Mouse (Mus musculus): Measurements from ENCODE around the gene Naaladl1. TPM values are rescaled to one million over a fixed set of nuclear protein-coding genes. Genes with fewer than 3 reads are reported as not detected.

The Naaladl1 gene
- total RNA-seq, 2 experiments from 2014 or later = not detected

DNA sequence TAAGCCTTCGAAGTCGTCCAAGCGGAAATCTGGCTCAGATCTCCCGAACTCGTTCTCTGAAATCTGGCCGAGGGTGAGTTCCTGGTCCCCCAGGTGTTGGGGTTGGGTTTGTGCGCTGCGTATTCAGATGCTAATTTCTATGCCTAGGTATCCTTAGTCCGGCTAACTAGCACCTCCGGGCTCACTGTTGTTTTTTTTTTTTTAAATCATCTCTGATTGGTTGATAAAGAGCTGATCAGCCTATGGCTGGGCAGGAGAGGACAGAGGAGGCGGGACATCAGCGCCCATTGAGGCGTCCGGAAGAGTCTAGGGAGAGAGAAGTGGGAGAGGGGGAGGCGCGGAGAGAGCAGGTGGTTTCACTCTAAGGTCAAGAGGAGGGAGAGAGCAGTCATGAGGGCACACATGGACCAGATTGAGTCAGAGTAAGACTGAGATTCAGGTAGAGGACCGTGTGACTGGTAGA is 20.1 kb upstream of the Naaladl1 start:
- Histone ChIP-seq H3K27ac (no peak overlapping the region), H3K4me3 (peak overlapping the region; percentile 70)
- intact Hi-C loops (cut with DNase I) = loop anchor here (2.0 to 10.0 kb wide), 2 partner anchors 25 to 249 kb away; partner anchors contain the start of genes Men1 and Znhit2
- DNase-seq (ENCODE audit: extremely low spot score in 1 of 2, low spot score in 2 of 2) = no peak
- TF ChIP-seq CTCF (IDR thresholded peaks at IDR 0.05) = no peak

DNA sequence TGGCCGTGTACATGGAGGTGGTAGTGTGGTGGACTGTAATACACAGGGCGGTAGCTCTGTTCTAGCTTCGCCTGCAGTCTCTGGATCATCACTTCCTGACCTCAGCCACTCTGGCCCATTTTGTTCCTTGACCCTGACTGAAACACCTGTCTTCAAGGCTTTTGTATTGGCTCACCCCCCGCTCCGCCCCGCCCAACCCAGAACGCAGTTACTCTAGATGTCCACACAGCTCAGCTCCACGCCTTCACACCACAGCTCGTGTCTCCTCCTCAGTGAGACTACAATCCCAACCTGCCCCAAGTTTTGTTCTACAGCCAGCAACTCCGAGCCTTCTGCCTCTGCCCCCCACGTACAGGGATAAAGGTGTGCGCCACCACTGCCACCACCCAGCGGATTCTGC is 16.7 kb upstream of the Naaladl1 start:
- H3K4me3 ChIP-seq = no peak overlapping the region
- intact Hi-C loops (cut with DNase I) = loop anchor here (10.0 kb wide), 1 partner anchor 246 kb away; the partner anchor contains the start of gene Men1
- no peak for TF ChIP-seq CTCF (IDR thresholded peaks at IDR 0.05)
- DNase-seq (ENCODE audit: extremely low spot score in 1 of 2, low spot score in 2 of 2) = no peak
- H3K27ac ChIP-seq = no peak overlapping the region

DNA sequence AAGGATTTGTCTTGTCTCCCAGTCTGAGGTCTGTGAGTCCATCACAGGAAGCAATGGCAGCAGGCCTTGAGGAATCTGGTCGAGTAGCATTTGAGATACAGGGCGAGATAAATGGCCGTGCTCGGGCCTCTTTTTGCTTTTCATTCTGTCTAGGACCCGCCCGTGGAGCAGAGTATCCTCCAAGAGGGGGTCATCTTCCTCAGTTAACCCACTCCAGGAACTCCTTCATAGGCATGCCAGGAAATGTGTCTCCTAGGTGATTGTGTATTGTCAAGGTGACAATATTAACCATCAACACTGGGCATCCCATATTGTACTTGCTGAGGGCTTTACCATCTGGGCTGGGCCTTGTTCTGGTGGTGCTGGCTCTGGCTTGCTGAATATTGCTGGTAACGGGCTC is 11.5 kb upstream of the Naaladl1 start, which contains the start of gene AC131692.1:
Gene AC131692.1 (plus strand): TSS at position 301 of the 400 bp plus-strand sequence.
- H3K4me3 ChIP-seq = no peak within 1 kb of the TSS
- no peak for TF ChIP-seq CTCF (IDR thresholded peaks at IDR 0.05)
- DNase-seq (ENCODE audit: extremely low spot score in 1 of 2, low spot score in 2 of 2) = no peak
- H3K27ac ChIP-seq = no peak within 1 kb of the TSS
- intact Hi-C loops (cut with DNase I) = no loop called here

DNA sequence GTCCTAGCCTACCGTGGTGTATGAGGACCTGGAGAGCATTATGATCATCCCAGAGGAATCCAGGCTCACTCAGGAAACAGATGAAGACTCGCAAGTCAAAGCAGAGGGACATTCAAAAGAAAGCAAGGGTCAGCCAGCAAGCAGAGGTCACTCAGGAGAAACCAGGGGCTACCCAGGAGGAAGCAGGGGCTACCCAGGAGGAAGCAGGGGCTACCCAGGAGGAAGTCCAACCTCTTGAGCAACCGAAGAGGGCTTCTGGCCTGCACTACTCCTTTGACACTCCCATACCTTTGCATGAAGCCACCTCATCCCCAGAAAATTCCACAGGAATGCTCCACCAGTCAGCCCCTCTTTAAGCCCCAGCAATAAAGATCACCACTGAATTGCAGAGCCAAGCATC is 7.7 kb upstream of the Naaladl1 start:
- intact Hi-C loops (cut with DNase I) = no loop called here
- Histone ChIP-seq H3K4me3 (no peak overlapping the region), H3K27ac (no peak overlapping the region)
- DNase-seq (ENCODE audit: extremely low spot score in 1 of 2, low spot score in 2 of 2) = no peak
- TF ChIP-seq CTCF (IDR thresholded peaks at IDR 0.05) = no peak

DNA sequence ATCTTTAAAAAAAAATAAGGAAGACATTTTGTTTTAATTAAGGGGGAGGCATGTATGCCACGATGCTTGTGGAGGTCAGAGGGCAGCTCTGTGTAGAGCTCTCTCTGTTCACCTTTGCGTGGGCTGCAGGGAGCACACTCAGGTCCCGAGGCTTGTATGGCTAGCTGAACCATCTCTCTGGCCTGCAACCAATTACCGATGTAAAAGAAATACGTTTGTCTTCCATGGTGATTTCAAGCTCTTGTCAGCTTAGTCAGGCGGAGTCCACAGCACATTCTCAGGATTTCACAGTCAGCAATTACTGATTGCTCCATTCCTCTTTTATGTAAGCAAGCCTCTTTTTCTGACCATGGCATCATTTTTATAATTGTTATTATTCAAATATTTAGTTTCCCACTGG is 4.4 kb upstream of the Naaladl1 start:
- H3K27ac ChIP-seq = no peak overlapping the region
- TF ChIP-seq CTCF (IDR thresholded peaks at IDR 0.05) = no peak
- no peak overlapping the region for H3K4me3 ChIP-seq
- intact Hi-C loops (cut with DNase I) = no loop called here
- DNase-seq (ENCODE audit: extremely low spot score in 1 of 2, low spot score in 2 of 2) = no peak

DNA sequence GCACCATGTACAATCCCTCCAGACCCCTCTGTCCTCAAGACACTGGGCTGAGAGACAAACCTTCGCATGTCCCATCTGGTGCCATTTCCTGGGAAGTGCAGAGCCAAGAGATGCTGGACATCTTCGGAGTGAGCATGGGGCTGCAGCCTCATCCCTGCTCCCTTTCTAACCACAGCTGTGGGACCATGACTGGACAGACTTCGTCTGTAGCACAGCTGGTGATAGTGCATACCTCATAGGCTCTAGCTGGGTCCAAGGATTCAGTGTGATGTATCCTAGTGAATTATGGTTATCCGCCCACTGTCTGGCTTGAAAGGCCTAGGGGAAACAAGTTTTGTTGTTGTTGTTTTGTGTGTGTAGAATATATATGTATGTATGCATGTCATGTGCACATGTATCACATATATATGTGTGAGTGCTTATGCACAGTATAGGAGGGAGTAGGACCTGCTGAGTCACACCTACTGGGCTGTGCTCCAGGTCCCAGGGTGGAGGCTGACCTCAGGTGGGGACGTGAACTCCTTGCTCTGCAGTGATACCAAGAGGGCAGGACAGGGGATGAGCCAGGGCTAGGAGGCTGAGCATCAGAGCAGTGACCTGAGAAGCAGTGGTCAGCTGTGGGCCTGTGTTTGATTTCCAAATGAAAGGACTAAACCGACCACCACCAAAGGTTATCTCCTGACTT is 3.3 kb upstream of the Naaladl1 start:
- no peak overlapping the region for H3K4me3 ChIP-seq
- H3K27ac ChIP-seq = no peak overlapping the region
- no peak for DNase-seq (ENCODE audit: extremely low spot score in 1 of 2, low spot score in 2 of 2)
- intact Hi-C loops (cut with DNase I) = no loop called here
- TF ChIP-seq CTCF (IDR thresholded peaks at IDR 0.05) = no peak

DNA sequence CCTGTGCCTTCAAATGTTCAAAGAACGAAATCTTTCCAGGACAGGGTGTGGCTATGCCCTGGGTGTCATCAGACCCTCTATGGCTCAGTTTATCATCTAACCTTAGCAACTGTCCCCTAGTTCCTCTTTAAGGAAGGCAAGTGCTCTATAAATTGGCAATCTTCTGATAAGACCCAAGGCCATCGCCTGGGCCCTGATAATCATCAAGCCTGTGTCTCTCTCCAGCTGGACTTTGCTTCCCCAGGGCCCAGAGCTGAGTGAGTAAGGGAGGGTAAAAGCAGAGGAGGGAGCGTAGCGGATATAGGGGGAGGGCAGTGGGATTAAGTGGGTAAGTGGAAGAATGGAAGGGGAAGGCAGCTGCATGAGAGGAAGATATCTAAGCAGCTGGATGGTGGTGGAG is 1.1 kb upstream of the Naaladl1 start:
- DNase-seq (ENCODE audit: extremely low spot score in 1 of 2, low spot score in 2 of 2) = no peak
- no peak for TF ChIP-seq CTCF (IDR thresholded peaks at IDR 0.05)
- Histone ChIP-seq H3K27ac (no peak overlapping the region), H3K4me3 (no peak overlapping the region)
- intact Hi-C loops (cut with DNase I) = no loop called here

DNA sequence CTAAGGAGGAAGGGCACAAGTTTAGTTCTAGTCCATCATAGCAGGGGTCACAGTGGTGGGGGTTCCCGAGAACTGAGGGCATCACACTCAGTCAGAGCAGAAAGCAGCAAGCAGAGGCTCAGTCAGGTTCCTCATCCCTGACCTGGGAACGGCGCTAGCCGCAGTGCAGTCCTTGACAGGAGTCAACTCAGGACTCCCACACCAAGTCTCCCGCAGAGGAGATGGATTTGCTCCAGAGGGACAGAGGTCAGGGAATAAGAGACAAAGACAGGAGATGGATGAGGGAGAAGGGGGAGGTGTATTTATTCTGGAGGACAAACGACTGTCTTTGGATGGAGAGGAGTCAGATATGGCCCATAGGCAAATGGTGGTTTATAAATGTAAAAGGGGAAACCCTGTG is 7.5 kb downstream of the Naaladl1 start:
- no peak for TF ChIP-seq CTCF (IDR thresholded peaks at IDR 0.05)

DNA sequence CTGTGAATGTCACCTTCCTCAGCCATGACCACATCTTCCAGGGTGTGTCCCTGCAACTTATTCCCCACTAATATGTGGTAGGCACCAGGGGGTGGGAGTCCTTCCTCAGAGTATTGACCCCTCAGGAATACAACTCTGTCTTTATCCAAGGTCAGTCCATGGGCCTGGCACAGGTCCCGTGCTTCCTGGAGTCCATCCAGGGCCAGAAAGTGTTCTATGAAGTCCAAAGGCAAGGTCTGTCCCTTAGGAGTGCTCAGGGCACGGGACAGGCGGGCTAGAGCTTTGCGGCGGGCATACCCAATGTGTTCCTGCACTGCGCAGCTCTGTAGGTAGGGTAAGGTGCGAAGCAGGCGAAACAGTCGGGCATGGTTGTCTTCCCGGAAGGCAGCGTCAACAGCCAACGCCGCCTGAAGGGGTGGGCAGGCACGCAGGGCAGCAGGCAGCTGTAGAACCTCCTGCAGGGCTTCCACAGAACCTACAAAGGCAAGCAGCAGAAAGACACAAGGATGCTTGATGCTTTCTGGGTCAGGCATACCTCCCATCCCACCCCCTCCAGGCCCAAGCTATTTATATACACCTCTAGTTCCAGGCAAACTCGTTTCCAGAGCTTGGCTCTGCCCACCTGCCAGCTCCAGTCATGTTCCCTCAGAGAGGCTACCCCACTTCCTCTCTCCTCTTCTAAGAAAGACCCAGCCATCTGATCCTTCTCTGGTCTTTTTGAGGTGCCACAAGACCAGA is 10.7 kb downstream of the Naaladl1 start:
- intact Hi-C loops (cut with DNase I) = loop anchor here (5.0 kb wide), 1 partner anchor 34 kb away; the partner anchor contains the start of genes Cdca5, Gm28374, Tmem262 and Zfpl1
- TF ChIP-seq CTCF (IDR thresholded peaks at IDR 0.05) = no peak
- peak in 1 of 2 experiments; percentile 29 for DNase-seq (ENCODE audit: extremely low spot score in 1 of 2, low spot score in 2 of 2)
- Histone ChIP-seq H3K27ac (peak overlapping the region; percentile 7; the same call in 1 of the 2 replicates), H3K4me3 (no peak overlapping the region)

More for the DNA sequence above, 7.5 kb downstream of the Naaladl1 start:
- no peak overlapping the region for H3K27ac ChIP-seq
- intact Hi-C loops (cut with DNase I) = no loop called here
- DNase-seq (ENCODE audit: extremely low spot score in 1 of 2, low spot score in 2 of 2) = no peak
- no peak overlapping the region for H3K4me3 ChIP-seq

DNA sequence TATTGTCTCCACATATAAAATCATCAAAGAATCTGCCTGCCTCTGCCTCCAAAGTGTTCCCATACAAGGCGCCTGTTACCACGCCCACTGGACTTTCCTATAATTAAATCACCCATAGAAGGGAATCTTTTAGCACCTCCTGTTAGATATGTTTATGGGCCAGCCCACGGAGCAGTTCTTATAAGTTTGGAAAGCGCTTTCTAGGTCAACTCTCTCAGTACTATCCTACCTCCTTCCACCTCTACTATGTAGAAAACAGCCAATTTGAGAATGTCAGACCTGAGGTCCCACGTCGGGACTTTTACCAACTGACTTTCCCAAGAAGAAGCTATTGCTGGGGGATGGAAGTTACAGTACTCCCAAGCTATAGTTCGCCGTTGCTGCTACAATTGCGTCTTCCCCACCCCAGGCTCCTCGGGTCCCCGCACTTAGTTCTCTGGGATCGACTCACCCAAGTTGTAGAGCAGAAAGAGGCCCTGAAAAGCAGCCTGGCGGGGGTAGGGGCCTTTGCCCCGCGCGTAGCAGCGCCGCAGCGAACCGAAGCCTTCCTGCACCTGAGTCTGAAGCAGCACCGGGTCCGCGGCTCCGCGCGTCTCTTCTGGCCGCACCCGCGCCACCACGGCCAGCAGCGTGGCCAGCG is 11.9 kb downstream of the Naaladl1 start:
- TF ChIP-seq CTCF (IDR thresholded peaks at IDR 0.05) = no peak
- H3K4me3 ChIP-seq = peak overlapping the region; percentile 78
- DNase-seq (ENCODE audit: extremely low spot score in 1 of 2, low spot score in 2 of 2) = no peak
- intact Hi-C loops (cut with DNase I) = loop anchor here (5.0 kb wide), 1 partner anchor 35 kb away; the partner anchor contains the start of genes Cdca5, Gm28374, Tmem262 and Zfpl1
- peak overlapping the region; percentile 93 for H3K27ac ChIP-seq

DNA sequence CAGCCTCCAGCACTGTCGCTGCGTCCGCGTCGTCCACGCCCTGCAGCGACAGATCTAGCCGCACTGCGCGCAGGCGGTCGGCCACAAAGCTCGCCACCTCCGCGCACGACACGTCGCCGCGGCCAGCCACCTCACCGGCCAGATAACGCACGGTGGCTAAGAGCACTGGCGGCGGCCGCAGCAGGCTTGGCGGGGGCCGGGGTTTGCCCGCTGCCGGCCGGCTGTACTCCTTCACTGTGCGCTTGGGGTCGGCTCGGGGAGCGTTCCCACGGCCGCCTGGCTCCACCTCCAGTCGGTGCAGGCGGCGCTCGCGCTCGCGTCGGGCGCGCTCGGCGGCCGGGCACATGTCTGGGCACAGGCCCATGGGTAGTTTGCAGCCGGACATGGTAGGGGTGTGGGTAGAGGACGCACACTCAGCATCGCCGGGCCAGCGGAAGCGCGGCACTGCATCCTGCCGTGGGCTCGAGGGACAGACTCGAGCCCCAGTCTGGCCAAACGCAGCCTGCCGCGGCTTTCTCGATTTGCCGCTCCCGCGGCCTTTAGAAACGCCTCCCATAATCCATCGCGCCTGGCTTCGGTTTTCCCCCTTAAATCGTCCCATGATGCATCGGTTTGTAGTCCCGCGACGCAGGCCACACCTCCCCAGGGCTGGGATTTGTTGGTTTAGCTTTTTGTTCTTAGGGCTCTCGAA is 12.5 kb downstream of the Naaladl1 start, which contains the start of gene Sac3d1:
Gene Sac3d1 (minus strand): TSS at position 665 of the 691 bp plus-strand sequence.
- H3K27ac ChIP-seq = peak within 1 kb of the TSS; percentile 93
- DNase-seq (ENCODE audit: extremely low spot score in 1 of 2, low spot score in 2 of 2) = peak; percentile 85 to 87
- TF ChIP-seq CTCF (IDR thresholded peaks at IDR 0.05) = no peak; the same call in none of the 2 replicates
- peak within 1 kb of the TSS; percentile 78 for H3K4me3 ChIP-seq
- intact Hi-C loops (cut with DNase I) = loop anchor here (1.0 to 5.0 kb wide), 2 partner anchors 9 to 36 kb away; partner anchors contain the start of genes Cdca5, Gm28374, Tmem262 and Zfpl1

Data from left cerebral cortex, adult 2 months (tissue).